Mouse (Mus musculus): ENCODE data around the gene Dedd2.

The Dedd2 gene

DNA sequence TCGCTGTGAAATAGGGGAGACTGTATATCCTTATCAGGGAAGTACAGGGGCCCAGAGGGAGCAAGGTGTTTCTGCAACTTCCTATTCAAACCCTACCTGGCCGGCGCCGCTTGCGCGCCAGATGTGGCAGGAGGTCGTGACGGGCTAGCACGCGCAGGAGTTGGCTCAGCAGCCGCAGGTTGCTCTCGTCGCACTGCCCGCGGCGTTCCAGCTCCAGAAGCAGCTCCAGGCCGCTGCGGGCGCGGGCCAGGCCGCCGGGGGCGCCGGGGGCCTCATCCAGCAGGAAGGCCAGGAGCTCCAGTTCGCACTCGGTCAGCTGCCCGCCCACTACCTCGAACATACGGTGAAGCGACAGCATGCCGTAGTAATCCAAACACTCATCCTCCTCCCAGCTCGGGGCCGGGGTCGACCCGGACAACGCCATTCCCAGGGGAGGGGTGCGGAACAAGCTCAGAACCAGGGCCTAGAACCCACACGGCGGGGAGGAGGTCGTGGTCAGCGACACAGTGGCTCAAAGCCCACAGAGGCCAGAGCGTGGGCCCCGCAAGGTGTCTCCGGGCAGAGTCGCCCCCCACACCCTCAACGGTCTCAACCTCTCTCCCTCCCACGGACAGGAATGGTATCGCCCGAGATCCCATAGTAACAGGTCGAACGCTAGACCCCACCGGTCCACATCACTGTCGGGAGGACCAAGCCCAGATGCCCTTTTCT lies 1.6 kb downstream of the Dedd2 start:
- DNase-seq (ENCODE audit: low read depth, low spot score) = peak; percentile 78

DNA sequence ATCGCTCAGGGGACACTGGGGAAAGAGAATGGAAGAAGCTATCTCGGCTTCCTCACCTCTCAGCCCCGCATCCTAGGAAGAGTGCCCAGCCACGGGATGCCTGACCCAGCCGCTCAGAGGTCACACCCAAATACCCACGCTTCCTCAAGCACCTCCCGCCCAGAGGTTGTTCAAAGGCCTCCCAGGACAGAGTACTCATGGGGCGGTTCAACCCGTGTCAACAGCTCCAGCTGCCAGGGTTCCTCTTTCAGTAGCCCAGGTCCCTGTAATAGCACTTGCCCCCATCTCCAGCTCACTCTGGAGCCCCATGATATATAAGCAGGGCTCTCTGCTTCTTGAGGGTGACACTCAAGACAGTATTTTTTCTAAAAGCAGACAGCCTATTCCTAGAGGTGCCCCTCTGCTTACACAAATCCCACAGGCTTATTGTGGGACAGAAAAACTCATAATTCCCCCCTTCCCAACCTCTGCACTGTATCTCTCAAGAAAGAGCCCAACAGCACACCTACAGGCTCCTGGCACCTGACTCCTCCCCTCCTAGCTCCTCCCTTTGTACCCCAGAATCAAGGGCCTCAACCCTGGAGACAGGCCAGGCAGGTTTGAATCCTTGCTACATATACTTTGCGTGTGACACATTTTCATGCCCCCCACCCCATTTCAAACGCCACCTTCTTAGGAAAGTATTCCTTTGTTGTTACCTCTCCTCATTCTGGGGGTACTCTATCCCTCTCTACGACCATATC lies 2.6 kb downstream of the Dedd2 start:
- DNase-seq (ENCODE audit: low read depth, low spot score) = no peak

DNA sequence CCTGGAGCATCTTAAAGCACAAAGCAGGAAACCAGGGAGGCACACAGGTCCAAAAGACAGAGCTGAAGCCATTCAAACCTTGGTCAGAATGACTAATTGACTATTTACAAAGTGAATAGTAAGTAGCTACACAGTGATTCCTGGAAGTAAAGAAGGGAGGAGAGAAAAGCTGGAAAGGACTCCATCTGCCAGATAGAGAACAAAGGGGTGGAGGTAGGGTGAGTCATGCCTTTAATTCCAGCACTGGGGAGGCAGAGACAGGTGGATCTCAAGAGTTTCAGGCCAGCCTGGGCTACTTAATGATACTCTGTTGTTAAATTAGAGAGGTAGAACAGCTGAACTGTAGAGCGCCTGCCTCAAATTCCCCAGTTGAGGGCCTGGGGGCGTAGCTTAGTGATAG lies 6.2 kb downstream of the Dedd2 start:
- peak; percentile 69 for DNase-seq (ENCODE audit: low read depth, low spot score)

DNA sequence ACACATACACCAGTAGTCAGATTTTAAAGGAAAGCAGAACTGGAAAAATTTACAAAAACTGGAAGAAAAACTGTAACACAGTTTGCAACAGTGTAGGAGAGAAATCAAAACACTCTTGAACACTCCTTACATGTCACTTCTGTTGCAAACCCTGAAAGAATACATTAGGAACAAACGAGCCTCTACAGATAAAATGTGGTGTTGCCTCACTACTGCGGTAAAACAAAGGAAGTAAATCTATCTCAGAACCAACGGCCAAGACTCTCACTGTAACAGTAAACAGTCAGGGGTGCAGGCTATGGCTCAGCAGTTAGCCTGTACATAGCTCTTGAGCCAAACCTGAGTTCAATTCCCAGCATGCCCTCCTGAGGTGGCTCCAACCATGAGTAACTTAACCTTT lies 7.3 kb downstream of the Dedd2 start:
- no peak for DNase-seq (ENCODE audit: low read depth, low spot score)

DNA sequence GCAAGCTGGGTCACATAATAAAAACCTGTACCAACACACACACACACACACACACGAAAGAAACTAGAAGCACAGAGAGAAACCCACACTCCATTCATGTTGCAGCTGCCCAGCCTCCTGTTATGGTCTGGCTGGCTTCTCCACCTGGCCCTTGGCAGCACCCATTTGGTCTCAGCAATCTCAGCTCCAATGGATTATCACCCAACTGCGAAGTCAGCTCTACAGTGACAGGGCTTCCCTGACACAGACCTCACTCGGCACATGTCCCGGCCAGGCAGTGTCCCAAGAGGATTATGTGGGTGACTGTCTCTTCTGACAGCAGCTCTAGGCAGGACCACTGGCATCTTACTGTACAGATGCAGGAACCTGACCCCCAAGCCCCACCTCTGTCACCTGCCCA lies 9.9 kb downstream of the Dedd2 start:
- DNase-seq (ENCODE audit: low read depth, low spot score) = no peak

DNA sequence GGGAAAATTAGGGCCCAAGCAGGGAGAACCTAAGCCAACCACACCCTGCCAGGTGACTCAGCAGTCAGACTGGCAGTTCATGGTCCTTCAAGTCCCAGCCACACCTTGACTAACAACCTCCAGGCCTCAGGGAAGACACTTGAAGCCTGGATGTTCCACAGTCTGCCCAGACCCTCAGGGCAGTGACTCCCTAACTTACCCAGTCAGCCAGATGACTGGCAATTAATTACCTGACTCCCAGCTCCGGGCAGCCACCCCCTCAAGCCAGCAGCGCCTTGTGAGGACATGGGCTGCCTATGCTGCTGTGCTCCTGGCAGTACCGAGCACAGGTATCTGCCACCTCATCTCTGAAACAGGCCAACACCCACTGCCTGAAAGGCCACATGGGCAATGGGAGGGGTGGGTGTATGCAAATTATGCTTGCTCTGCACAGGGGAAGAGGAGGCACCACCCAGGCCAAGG lies 11.2 kb downstream of the Dedd2 start:
- DNase-seq (ENCODE audit: low read depth, low spot score) = no peak

DNA sequence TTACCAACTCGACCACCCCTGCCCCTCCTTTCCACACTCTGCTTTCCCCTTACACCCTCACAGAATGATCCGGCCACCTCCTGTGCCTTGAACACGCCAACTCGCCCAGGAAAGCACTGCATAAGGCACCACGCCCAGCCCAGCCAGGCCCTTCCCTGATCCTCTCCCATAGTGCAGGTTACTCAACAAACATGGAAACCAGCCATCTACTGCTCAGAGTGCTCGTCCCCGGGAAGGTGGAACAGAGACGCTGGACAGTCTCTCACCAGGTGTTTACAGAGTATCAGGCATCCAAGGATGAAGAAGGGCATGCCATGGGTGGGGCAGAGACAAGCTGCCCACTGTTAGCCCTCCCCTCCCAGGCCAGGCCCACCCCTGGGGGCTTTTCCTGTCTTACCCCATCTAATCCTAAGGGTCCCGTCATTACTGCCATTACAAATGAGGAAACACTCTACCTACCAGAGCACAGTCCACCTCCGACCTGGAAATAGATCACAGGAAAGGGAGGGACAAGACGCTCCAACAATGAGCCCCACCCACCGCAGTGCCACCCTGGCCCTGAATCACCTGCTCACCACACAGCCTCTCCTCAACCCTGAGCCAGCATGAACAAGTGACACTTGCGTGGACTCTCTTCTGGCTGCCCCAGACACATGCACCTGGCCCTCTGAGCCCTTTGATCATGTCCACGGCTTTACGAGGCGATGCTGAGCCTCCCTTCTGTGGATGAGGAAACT lies 14.2 kb downstream of the Dedd2 start:
- peak; percentile 47 for DNase-seq (ENCODE audit: low read depth, low spot score)

DNA sequence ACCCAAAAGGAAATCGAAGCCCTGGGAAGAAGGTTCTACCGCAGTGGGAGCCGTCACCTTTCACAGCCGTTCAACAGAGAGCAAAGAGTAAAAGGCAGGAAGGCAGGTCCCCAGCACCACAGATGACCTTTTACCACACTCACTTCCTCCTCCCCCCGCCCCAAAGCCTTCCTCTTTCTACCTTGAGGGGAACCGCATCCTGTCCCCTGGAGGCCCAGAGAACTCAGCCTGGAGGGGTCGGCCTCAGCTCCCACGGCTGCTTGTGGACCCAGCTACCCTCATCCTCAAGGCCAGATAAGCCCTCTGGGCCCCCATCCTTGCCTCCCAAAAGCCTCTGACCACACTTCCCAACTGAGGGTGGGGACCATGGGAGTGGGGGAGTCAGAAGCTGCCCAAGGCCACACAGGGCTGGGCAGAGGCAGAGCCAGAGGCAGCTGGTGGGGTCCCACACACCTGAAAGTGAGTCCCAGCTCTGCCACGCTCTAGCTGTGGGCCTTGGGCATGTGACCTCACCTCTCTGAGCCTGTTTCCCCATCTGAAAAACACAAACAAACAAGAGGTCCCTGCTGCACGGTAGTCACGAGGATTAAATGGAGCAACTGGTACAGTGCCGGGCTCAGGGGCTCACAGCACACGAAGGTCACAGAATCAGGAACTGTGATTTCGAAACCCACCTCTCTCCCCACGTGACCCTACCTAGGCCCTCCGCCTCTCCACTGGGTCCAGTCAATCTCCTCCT lies 14.9 kb downstream of the Dedd2 start:
- DNase-seq (ENCODE audit: low read depth, low spot score) = no peak

DNA sequence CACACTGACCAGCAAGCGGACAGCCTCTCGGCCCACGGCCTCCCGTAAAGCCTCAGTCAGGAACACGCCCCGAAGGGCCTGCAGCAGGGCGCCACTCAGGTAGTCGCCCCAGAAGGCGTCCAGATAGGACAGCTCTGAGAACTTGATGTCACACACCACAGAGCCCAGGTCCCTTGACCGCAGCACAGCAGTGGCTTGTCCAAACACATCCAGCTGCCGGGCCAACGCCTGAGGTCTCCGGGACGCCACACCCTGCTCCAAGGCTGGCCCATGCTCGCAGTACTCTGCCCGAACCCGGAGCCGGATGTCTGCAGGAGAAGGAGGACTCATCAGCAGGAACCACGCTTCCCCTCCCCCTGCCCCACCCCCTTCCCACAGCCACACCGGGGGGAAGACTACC lies 16.8 kb downstream of the Dedd2 start:
- peak; percentile 50 for DNase-seq (ENCODE audit: low read depth, low spot score)

DNA sequence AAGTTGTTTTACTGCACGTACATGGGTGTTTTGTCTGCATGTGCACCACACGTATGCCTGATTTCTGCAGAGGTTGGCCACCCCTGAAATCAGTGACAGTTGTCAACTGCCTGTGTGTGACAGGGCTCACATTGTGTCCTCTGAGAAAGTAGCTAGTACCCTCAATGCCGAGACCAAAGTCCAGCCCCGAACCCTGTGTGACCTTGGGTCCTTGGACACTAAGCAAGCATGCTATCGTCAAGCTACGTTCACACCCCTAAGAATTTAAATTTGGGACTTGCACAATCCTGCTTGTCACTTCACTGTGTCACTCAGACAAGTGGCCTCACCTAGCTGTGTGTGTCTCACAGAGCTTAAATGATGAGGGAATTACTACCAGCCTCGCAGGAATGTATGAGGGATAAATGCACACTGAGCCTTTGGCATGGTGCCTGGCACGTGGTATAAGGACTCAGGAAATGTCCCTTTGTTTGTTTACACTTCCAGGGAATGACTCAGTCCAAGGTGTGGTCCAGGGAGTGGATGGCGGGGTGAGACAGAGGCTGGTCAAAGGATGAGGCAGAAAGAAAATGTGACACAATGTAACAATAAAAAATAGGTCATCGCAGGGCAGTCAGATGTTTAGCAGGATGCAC lies 22.9 kb downstream of the Dedd2 start:
- no peak for DNase-seq (ENCODE audit: low read depth, low spot score)

DNA sequence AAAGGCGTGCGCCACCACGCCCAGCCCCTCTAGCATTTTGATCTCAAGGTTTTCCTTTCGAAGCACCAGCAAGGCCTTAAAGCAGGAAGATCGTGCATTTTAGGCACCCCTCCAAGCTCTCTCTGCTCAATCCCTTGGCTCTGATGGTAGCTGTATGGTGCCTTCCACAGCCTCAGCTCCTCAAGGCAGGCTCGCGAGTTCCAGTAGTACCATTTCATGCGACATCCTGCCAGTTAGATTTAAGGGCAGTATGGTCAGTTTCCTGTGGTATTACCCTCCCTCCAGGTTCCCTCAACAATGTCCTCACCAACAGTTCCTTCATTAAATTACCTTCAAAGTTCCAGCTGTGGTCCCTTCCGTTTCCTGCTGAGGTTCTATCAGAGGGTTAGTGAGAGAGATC lies 24.3 kb downstream of the Dedd2 start:
- no peak for DNase-seq (ENCODE audit: low read depth, low spot score)

DNA sequence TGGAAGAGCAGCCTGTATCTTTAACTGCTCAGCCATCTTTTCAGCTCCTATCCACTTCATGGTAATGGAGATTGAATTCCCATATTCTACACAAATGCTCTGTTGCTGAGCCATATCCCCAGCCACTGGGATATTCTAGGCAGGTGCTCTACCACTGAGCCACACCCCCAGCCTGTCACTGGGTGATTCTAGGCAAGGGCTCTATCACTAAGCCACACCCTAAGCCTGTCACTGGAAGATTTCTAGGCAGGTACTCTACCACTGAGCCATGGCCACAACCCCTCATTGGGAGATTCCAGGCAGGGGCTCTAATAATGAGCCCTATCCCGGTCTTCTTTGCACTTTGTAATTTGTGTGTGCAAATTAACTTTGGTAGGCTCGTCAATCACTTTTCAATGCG lies 25.3 kb downstream of the Dedd2 start:
- DNase-seq (ENCODE audit: low read depth, low spot score) = no peak

DNA sequence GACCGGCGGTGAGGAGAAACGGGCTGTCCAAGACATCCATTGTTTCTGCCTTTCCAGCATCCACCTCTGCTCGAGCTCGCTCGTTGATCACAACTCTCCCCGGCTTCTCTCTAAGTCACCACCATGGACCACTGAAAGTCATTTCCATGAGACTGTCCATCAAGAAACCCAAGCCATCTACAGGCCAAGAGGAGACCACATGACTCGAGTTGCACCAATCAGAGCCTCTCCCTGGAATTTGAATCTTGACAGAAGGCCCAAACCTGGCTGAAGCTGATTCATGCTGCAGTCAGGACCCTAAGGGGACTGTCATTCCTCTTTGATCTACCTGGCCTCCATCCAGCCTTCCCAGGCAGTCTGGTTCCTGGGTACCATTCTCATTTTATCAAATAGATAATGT lies 28.3 kb downstream of the Dedd2 start:
- DNase-seq (ENCODE audit: low read depth, low spot score) = peak; percentile 74

DNA sequence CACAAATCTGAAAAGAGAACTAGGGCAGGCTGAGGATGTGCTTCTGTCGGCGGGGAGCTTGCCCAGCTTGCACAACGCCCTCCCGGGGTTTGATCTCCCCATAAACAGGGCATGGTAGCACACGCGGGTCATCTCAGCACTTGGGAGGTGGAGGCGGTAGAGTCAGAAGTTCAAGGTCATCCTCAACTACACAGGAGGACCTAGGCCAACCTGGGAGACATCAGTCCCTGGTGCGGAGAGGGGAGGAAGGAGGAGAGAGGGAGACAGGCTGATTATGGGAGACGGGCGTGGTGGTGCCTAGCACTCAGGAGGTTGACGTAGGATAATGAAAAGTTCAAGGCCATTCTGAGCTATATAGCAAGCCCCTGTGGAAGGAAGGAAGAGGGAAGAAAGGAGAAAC lies 29.6 kb downstream of the Dedd2 start:
- no peak for DNase-seq (ENCODE audit: low read depth, low spot score)

DNA sequence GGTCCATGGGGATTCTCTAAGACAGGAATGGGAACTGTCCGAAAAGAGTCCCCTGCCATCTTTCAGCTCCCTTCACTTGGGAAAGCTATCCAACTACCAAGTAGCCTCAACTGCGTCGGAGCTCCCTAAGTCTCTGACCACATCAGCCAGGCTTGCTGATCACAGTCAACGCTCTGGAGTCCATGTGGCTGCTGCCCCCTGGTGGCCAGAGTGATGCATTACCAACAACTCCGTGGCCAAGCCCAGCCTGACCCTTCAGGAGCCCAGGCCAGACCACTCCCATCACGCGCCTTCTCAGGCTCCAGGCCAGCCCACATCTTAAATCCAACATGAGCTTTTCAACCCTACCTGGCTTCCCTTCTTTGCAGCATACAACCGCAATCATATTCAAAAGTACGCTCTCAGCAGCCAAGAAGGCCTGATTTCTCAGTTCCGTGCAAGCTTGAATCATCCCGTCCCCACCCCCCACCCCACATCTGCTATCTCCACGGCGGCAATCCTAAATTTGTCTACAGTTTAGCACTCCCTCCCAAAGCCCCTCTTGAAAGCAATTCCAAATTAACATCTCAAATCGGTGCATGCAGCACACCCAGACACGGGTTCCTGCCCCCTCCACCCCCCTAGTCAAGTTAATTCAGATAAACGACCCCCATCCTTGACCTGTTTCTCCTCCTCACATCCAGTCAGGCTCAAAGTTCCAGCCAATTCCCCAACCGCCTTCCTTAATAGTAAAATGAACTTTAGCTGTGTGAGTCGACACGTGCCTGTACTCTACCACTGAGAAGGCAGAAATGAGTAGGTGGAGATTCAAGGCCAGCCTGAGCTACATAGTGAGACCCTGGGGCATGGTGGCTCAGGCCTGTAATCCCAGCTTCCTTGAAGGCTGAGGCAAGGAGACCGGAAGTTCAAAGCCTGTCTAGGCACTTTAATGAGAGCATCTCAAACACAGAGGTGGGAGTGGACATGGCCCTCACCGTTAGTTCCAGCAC lies 32.5 kb downstream of the Dedd2 start:
- peak; percentile 96 for DNase-seq (ENCODE audit: low read depth, low spot score)

DNA sequence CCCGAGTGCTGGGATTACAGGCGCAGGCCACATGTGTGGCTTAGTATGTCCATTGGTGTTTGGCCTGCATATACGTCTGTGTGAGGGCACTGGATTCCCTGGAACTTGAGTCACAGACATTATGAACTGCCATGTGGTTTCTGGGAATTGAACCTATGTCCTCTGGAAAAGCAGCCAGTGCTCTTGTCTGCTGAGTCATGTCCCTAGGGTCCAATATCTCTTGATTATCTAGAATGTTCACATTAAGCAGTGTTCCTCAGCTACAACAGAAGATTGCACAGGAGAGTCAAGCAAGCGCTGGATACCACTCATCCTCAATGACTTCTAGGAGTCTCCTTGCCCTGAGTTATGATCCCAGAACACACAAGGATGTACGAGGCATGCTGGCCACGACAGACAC lies 36.3 kb downstream of the Dedd2 start:
- DNase-seq (ENCODE audit: low read depth, low spot score) = no peak

DNA sequence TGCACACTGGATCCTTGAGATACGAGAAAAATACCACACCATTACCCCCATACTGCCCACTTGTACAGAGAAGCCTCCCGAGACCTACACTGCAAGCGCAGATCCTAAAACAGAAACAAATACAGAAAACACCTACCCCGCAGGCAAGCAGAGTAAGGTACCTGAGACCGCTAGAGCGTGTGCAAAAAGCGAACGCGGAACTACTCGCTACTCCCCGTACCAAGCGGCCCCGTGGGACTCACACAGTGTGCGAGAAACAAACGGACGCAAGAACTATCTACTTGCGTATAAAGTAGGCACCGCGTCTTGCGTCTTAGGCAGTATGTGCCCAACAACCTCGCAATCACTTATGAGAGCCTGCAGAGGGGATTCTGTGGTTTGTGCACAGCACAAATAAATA lies 38.6 kb downstream of the Dedd2 start:
- peak; percentile 43 for DNase-seq (ENCODE audit: low read depth, low spot score)

DNA sequence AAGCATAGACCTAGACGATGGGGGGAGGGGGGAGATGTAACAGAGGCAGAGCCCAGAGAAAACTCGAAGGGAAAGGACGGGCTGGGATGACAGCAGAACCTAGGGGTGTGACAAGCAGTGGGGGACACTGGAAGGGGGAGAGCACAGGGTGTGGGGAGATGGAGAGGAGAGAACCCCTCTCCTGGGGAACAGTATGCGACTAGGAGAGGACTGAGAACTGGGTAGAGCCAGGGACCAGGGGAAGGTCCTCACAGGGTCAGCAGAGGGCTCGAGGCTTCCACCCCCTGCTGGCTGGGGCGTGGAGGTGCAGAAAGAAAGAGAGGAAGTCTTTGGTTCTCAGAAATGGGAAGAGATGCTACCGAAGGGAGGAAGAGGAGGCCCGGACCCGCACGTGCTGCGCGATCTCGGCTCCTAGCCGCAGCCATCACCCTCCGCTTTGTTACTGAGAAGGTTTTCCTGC lies 39.1 kb downstream of the Dedd2 start:
- peak; percentile 63 for DNase-seq (ENCODE audit: low read depth, low spot score)

DNA sequence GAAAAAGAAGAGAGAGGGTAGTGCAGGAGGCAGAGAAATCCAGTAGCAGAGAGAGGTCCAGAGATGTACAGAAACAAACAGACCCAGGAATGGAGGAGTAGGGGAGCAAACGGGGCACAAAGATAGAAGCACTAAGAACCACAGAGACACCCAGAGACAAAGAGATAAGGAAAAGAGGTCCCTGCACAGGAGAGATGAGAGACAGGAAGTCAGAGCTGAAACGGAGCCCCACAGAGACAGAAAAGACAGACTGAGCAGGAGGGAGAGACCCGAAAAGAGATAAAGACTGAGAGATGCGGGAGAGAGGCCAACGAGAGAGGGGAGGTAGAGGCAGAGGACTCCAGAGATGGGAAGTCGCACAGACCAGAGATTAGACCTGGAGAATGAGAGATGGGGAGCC lies 39.9 kb downstream of the Dedd2 start:
- no peak for DNase-seq (ENCODE audit: low read depth, low spot score)

DNA sequence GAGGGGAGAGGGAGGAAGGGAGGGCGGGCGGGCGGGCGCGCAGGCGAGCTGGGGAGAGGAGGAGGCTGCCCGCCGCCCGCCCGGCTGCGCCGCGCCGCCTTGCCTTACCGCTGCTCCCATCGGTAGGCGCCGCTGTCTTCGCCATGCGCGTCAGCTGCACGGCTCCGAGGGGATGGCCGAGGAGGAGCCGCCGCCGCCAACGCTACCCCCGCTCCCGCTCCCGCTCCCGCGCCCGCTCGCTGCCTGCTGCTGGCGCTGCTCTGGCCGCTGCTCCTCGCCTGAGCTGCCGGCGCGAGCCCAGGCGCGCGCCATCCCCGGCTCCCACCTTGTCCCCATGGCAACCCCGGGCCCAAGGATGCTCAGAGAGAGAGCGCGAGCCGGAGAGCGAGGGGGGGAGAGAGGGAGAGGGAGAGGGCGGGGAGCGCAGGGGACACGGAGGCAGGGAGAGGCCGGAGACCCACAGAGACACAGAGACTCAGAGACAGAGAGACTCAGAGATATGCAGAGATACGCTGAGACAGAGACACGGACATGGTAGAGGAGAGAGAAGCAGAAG lies 40.7 kb downstream of the Dedd2 start, which contains the start of gene Pou2f2:
Gene Pou2f2 (minus strand): TSS at position 121 of the 556 bp plus-strand sequence.
- DNase-seq (ENCODE audit: low read depth, low spot score) = peak; percentile 91

All from ZHBTc4 (cell line).